Mouse (Mus musculus) midbrain, postnatal 0 days (tissue): ENCODE results near the gene Olfr459. TPM values are rescaled to one million over a fixed set of nuclear protein-coding genes. Genes with fewer than 3 reads are reported as not detected.
A peak's percentile ranks its signal among the peaks of the same experiment; 100 is the strongest.

Experiments used
- ATAC-seq: fragments of 200-750 bp; cut with Nextera tagmentation; 2 replicates; pipeline ENCODE4 v1.8.0; 2017; ENCODE audit warnings: moderate number of reproducible peaks, mild to moderate bottlenecking, moderate TSS enrichment, moderate library complexity; ENCODE audit not compliant: low FRiP score
- DNase-seq: peaks from one replicate; pipeline ENCODE4 v3.0.0-alpha.2; 2015; ENCODE audit warnings: low spot score
- H3K27ac ChIP-seq: fragments of 300-500 bp; sonication (generic); 2 replicates; pipeline ENCODE4 v1.5.1; 2014; ENCODE audit warnings: low read depth, mild to moderate bottlenecking, low read length, mixed read lengths
- H3K27me3 ChIP-seq: fragments of 300-500 bp; sonication (generic); 2 replicates; pipeline ENCODE4 v1.6.1; 2014; ENCODE audit warnings: low read length, control low read depth, mixed read lengths; ENCODE audit not compliant: insufficient read depth
- H3K36me3 ChIP-seq: fragments of 300-500 bp; sonication (generic); 2 replicates; pipeline ENCODE4 v1.6.1; 2014; ENCODE audit warnings: low read length, control low read depth, mixed read lengths; ENCODE audit not compliant: insufficient read depth
- H3K4me1 ChIP-seq: fragments of 300-500 bp; sonication (generic); 2 replicates; pipeline ENCODE4 v1.6.1; 2014; ENCODE audit warnings: mild to moderate bottlenecking, control low read depth, antibody characterized with exemption, low read length, mixed read lengths; ENCODE audit not compliant: insufficient read depth
- H3K4me2 ChIP-seq: fragments of 300-500 bp; sonication (generic); 2 replicates; pipeline ENCODE4 v1.6.1; 2014; ENCODE audit warnings: low read depth, mild to moderate bottlenecking, low read length, mixed read lengths; ENCODE audit not compliant: poor library complexity, severe bottlenecking
- H3K4me3 ChIP-seq: fragments of 300-500 bp; sonication (generic); 2 replicates; pipeline ENCODE4 v1.5.1; 2014; ENCODE audit warnings: low read depth, mild to moderate bottlenecking, low read length, moderate library complexity
- H3K9ac ChIP-seq: fragments of 300-500 bp; sonication (generic); replicated peaks from 2 replicates; pipeline ENCODE4 v1.6.1; 2014; ENCODE audit warnings: mild to moderate bottlenecking, low read length, moderate library complexity, mixed read lengths; ENCODE audit not compliant: poor library complexity, severe bottlenecking
- H3K9me3 ChIP-seq: fragments of 300-500 bp; sonication (generic); 2 replicates; pipeline ENCODE4 v1.6.1; 2016; ENCODE audit warnings: low read length, control low read depth
- CTCF ChIP-seq: IDR thresholded peaks from 2 replicates; pipeline ENCODE4 v1.5.1; 2016; ENCODE audit warnings: antibody characterized with exemption, mild to moderate bottlenecking
- WGBS: fragments of 180-500 bp; shearing (Covaris S2); extraction: QIAGEN DNeasy Blood & Tissue Kit; methylation state at CpG from one replicate; pipeline ENCODE4 v1.1.7; 2014; 5-methylcytosine and 5-hydroxymethylcytosine counted together
- polyA plus RNA-seq: library from polyadenylated mRNA; unstranded; fragments of >200 nt; fragmentation: Nextera tagmentation; extraction: Ambion mirVana; gene quantifications from 2 replicates; pipeline ENCODE4 v1.2.1, GENCODE M21; 2015
- total RNA-seq: library from RNA; depleted of rRNA; stranded (reverse); fragments of >200 nt; gene quantifications from 2 replicates; pipeline ENCODE4 v1.2.3, GENCODE M21; 2014; rRNA removed

The Olfr459 gene
- total RNA-seq (not detected in 2 replicates), polyA plus RNA-seq (not detected in 2 replicates)

GRCm38 (mm10) chr6:41775077-41775476 lies at the start of gene Olfr459:
Gene Olfr459, minus strand, starts transcription at chr6:41775177.
- no peak for DNase-seq
- no peak within 1 kb of the TSS for H3K27ac ChIP-seq
- H3K4me3 ChIP-seq: no peak within 1 kb of the TSS
- H3K36me3 ChIP-seq: no peaks in the 10 kb centered on the region
- no peaks in the 10 kb centered on the region for H3K4me1 ChIP-seq
- H3K27me3 ChIP-seq: no peaks in the 10 kb centered on the region
- no peak for ATAC-seq
- no peaks in the 10 kb centered on the region for H3K9me3 ChIP-seq
- H3K9ac ChIP-seq: no peak within 1 kb of the TSS
- TF ChIP-seq CTCF: no peak
- no peak within 1 kb of the TSS for H3K4me2 ChIP-seq
- 84% methylated on average over 7 of the region's 7 CpGs for WGBS

DNA sequence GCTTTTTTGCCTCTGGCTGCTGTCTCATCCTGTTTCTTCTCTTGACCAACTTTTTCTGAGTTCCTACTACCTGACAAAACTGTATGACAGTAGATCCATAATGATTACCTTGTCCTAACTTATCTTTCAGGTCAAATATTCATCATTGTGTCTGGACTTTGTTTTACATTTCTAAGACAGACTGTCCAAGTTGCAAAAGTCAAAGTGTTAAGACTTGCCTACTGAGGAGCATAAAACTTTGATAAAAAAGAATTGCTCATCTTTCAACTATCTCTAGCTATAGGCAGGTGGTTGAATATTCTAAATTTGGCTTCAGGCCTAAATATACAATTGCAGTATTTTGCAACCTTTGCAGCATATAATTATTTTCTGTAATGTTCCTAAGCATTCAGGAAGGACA lies 49.1 kb upstream of the Olfr459 start:
- Histone ChIP-seq H3K9ac (no peak overlapping the region), H3K4me2 (no peak overlapping the region), H3K27ac (no peak overlapping the region), H3K27me3 (no peaks in the 10 kb centered on the region), H3K9me3 (no peaks in the 10 kb centered on the region), H3K36me3 (no peaks in the 10 kb centered on the region), H3K4me1 (no peaks in the 10 kb centered on the region), H3K4me3 (no peak overlapping the region)
- no peak for TF ChIP-seq CTCF
- no peak for ATAC-seq
- DNase-seq: no peak

GRCm38 (mm10) chr6:41786700-41787099 lies 11.7 kb upstream of the Olfr459 start:
- TF ChIP-seq CTCF: no peak

GRCm38 (mm10) chr6:41775721-41776120 lies 744 bp upstream of the Olfr459 start:
- Histone ChIP-seq H3K4me2 (no peak overlapping the region), H3K4me3 (no peak overlapping the region), H3K36me3 (no peaks in the 10 kb centered on the region), H3K27ac (no peak overlapping the region), H3K9me3 (no peaks in the 10 kb centered on the region), H3K27me3 (no peaks in the 10 kb centered on the region), H3K4me1 (no peaks in the 10 kb centered on the region), H3K9ac (no peak overlapping the region)
- peak; percentile 10 for DNase-seq
- no peak for TF ChIP-seq CTCF
- 73% methylated on average over 6 of the region's 6 CpGs for WGBS
- ATAC-seq: no peak

More at GRCm38 (mm10) chr6:41786700-41787099, 11.7 kb upstream of the Olfr459 start:
- Histone ChIP-seq H3K27me3 (no peaks in the 10 kb centered on the region), H3K4me1 (no peaks in the 10 kb centered on the region), H3K4me2 (no peak overlapping the region), H3K27ac (no peak overlapping the region), H3K9ac (no peak overlapping the region), H3K9me3 (no peaks in the 10 kb centered on the region), H3K36me3 (no peaks in the 10 kb centered on the region), H3K4me3 (no peak overlapping the region)
- ATAC-seq (no peak), DNase-seq (no peak)
- 95% methylated on average over 2 of the region's 2 CpGs for WGBS

DNA sequence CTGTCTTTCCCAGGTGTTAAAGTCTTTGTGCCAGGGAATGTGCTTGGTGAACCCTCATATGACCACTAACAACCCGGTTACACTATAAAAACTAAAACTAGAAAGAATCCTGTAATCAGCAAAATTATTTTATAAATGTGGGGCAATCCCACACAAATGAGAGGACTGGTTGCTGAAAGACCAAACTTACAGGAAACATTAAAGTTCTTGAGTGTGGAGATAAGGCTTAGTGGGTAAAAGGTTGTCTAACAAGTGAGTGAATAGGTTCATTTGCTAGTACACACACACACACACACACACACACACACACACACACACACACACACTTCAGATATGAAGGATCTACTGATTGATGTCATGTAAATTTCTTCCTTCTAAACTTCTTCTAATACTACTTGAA lies 5.1 kb downstream of the Olfr459 start:
- Histone ChIP-seq H3K4me3 (no peak overlapping the region), H3K9ac (no peak overlapping the region), H3K4me1 (no peaks in the 10 kb centered on the region), H3K36me3 (no peaks in the 10 kb centered on the region), H3K27ac (no peak overlapping the region), H3K4me2 (no peak overlapping the region), H3K27me3 (no peaks in the 10 kb centered on the region), H3K9me3 (no peaks in the 10 kb centered on the region)
- TF ChIP-seq CTCF: no peak
- no peak for ATAC-seq
- WGBS: 74% methylated on average over 1 of the region's 1 CpGs
- no peak for DNase-seq

DNA sequence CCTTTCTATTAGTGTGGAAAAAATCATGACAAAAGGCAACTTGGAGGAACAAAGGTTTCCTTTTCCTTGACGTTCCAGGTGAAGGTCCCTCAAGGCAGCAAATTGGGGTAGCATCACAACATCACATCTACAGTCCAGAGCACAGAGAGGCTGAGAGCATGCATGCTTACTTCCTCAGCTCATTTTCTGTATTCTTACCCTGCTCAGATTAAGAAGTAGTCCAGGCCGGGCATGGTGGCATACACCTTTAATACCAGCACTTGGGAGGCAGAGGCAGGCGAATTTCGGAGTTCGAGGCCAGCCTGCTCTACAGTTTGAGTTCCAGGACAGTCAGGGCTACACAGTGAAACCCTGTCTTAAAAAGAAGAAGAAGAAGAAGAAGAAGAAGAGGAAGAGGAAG lies 10.7 kb downstream of the Olfr459 start:
- ATAC-seq: no peak
- no peaks in the 10 kb centered on the region for H3K4me1 ChIP-seq

More for the DNA sequence above, 10.7 kb downstream of the Olfr459 start:
- no peaks in the 10 kb centered on the region for H3K27me3 ChIP-seq
- WGBS: 91% methylated on average over 5 of the region's 5 CpGs
- H3K9ac ChIP-seq: no peak overlapping the region
- no peak overlapping the region for H3K27ac ChIP-seq
- DNase-seq: no peak
- no peak overlapping the region for H3K4me2 ChIP-seq
- no peak for TF ChIP-seq CTCF
- no peaks in the 10 kb centered on the region for H3K36me3 ChIP-seq
- H3K9me3 ChIP-seq: no peaks in the 10 kb centered on the region
- no peak overlapping the region for H3K4me3 ChIP-seq
